Mouse (Mus musculus) CH12F3 (cell line): ENCODE measurements at regions not wholly inside any gene's neighbourhood (a gene's known extent, or its start where the extent isn't known, plus 50 kb on each side); places are given as distances from the start of the nearest gene placed in this dataset.

Experiments used
- in situ Hi-C: fragments of 300-500 bp; cut with MboI; formaldehyde crosslinking; loops from 2 replicates; pipeline ENCODE4 v1.14.3; 2020; ENCODE audit warnings: low sequenced_read_pairs

GRCm38 (mm10) chr8:40152451-40152850 is 522.4 kb upstream of the Adam24 start:
- in situ Hi-C loops: no loop called here

- in situ Hi-C loops: loop anchor here (25.0 kb wide), 1 partner anchor 200 kb away; no protein-coding TSS in a partner anchor
These were observed 487.9 kb upstream of the Adam24 start for GRCm38 (mm10) chr8:40186715-40187583.

- in situ Hi-C loops: loop anchor here (25.0 kb wide), 1 partner anchor 200 kb away; no protein-coding TSS in a partner anchor
These were observed 487.3 kb upstream of the Adam24 start for GRCm38 (mm10) chr8:40187584-40187934.

GRCm38 (mm10) chr8:40192266-40192665 is 482.6 kb upstream of the Adam24 start:
- in situ Hi-C loops: loop anchor here (25.0 kb wide), 1 partner anchor 195 kb away; no protein-coding TSS in a partner anchor

- in situ Hi-C loops: loop anchor here (25.0 kb wide), 1 partner anchor 194 kb away; no protein-coding TSS in a partner anchor
These were observed 481.7 kb upstream of the Adam24 start for GRCm38 (mm10) chr8:40193148-40193547.

GRCm38 (mm10) chr8:40210871-40211270 is 464.0 kb upstream of the Adam24 start:
- in situ Hi-C loops: no loop called here

GRCm38 (mm10) chr8:40223521-40223920 is 451.4 kb upstream of the Adam24 start:
- in situ Hi-C loops: no loop called here

- in situ Hi-C loops: no loop called here
These were observed 447.6 kb upstream of the Adam24 start for GRCm38 (mm10) chr8:40227262-40227661.
